Mouse (Mus musculus): ENCODE data around the gene AC131692.1.

DNA sequence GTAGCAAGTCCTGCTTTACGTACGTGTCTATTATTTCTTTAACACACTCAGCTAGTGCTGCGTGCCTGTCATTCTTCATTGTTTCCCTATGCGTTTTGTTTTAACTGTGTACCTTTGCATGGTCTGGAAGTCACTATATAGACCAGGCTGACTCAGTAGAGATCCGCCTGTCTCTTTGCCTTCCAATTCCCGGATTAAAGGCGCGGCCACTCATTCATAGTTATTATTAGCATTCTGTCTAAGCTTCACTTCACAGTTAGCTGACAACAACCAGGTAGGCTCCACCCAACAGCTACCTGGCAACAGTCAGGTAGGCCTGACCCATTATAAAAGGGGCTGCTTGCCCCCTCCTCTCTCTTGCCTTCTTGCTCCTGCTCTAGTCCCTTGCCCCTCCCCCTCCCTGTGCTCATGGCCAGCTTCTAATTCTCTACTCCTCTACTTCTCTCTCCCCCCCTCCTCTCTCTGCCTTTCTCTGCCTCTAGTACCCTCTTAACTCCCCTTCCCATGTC, 24.5 kb downstream of the AC131692.1 start:
- TF ChIP-seq CTCF (IDR thresholded peaks at IDR 0.05; ENCODE audit: low read depth) (no peak), EP300 (optimal IDR thresholded peaks at IDR 0.05) (no peak)
